Mouse (Mus musculus) hindbrain, postnatal 0 days (tissue): ENCODE measurements around the gene Zfp78. TPM values are rescaled to one million over a fixed set of nuclear protein-coding genes. Genes with fewer than 3 reads are reported as not detected.
"Not testable (repeated sequence)": the region's sequence is repeated elsewhere in the genome, so short reads cannot be mapped to it uniquely, and the experiment has no call there.

Source experiments
- ATAC-seq: fragments of 200-750 bp; cut with Nextera tagmentation; 2 replicates; pipeline ENCODE4 v1.8.0; 2017; ENCODE audit warnings: mild to moderate bottlenecking, moderate TSS enrichment, moderate library complexity
- DNase-seq: peaks from one replicate; pipeline ENCODE4 v3.0.0-alpha.2; 2015; ENCODE audit warnings: low spot score
- H3K27ac ChIP-seq: fragments of 300-500 bp; sonication (generic); 2 replicates; pipeline ENCODE4 v1.5.1; 2014; ENCODE audit warnings: mild to moderate bottlenecking
- H3K27me3 ChIP-seq: fragments of 300-500 bp; sonication (generic); 2 replicates; pipeline ENCODE4 v1.6.1; 2014; ENCODE audit warnings: low read length, mixed read lengths; ENCODE audit not compliant: insufficient read depth
- H3K36me3 ChIP-seq: fragments of 300-500 bp; sonication (generic); 2 replicates; pipeline ENCODE4 v1.6.1; 2014; ENCODE audit warnings: low read length, mixed read lengths; ENCODE audit not compliant: insufficient read depth
- H3K4me1 ChIP-seq: fragments of 300-500 bp; sonication (generic); 2 replicates; pipeline ENCODE4 v1.6.1; 2014; ENCODE audit warnings: antibody characterized with exemption, low read length, mixed read lengths; ENCODE audit not compliant: insufficient read depth
- H3K4me2 ChIP-seq: fragments of 300-500 bp; sonication (generic); 2 replicates; pipeline ENCODE4 v1.6.1; 2014; ENCODE audit warnings: low read depth, mild to moderate bottlenecking, low read length, moderate library complexity, mixed read lengths
- H3K4me3 ChIP-seq: fragments of 300-500 bp; sonication (generic); 2 replicates; pipeline ENCODE4 v1.5.1; 2014; ENCODE audit warnings: low read length
- H3K9ac ChIP-seq: fragments of 300-500 bp; sonication (generic); replicated peaks from 2 replicates; pipeline ENCODE4 v1.6.1; 2014; ENCODE audit warnings: mild to moderate bottlenecking, low read length, moderate library complexity, mixed read lengths
- H3K9me3 ChIP-seq: fragments of 300-500 bp; sonication (generic); 2 replicates; pipeline ENCODE4 v1.6.1; 2016; ENCODE audit warnings: low read length, mixed read lengths
- CTCF ChIP-seq: IDR thresholded peaks from 2 replicates; pipeline ENCODE4 v1.5.1; 2016; ENCODE audit warnings: antibody characterized with exemption, control low read depth, low read depth
- WGBS: fragments of 180-500 bp; shearing (Covaris S2); extraction: QIAGEN DNeasy Blood & Tissue Kit; methylation state at CpG from one replicate; pipeline ENCODE4 v1.1.7; 2014; 5-methylcytosine and 5-hydroxymethylcytosine counted together
- polyA plus RNA-seq: library from polyadenylated mRNA; unstranded; fragments of >200 nt; fragmentation: Nextera tagmentation; extraction: Ambion mirVana; gene quantifications from 2 replicates; pipeline ENCODE4 v1.2.1, GENCODE M21; 2015
- total RNA-seq: library from RNA; depleted of rRNA; stranded (reverse); fragments of >200 nt; gene quantifications from 2 replicates; pipeline ENCODE4 v1.2.3, GENCODE M21; 2014

The Zfp78 gene
- total and polyA plus RNA-seq, 2 experiments from 2014 or later = 2.6 to 2.8 TPM

- ATAC-seq = no peak
- Histone ChIP-seq H3K4me1 (no peaks in the 10 kb centered on the region), H3K27me3 (no peaks in the 10 kb centered on the region), H3K36me3 (no peaks in the 10 kb centered on the region; the same call in 1 of the 2 replicates), H3K4me3 (no peak overlapping the region), H3K4me2 (no peak overlapping the region), H3K9me3 (no peaks in the 10 kb centered on the region), H3K9ac (no peak overlapping the region), H3K27ac (no peak overlapping the region)
- no peak for TF ChIP-seq CTCF
- 96% methylated on average over 5 of the region's 5 CpGs for WGBS
- no peak for DNase-seq
These were observed 4.1 kb downstream of the Zfp78 start for GRCm38 (mm10) chr7:6367185-6367584.

DNA sequence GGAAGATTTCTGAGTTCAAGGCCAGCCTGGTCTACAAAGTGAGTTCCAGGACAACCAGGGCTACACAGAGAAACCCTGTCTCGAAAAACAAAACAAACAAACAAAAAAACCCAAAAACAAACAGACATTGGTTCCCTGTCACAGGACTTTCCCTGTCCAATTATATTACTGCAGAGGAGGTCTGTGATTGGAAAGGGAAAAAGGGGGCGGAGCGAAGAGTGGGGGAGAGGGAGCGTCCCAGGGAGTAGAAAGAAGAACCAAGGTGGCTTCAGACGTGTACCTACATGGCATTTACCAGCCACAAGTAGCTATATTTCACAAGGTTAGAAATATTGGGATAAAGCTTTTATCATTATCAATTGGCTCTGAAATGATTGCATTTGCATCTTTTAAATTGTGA lies 5.1 kb downstream of the Zfp78 start:
- WGBS = 84% methylated on average over 5 of the region's 5 CpGs
- H3K9me3 ChIP-seq, H3K4me1 ChIP-seq, ATAC-seq, H3K27ac ChIP-seq, H3K27me3 ChIP-seq, DNase-seq, H3K4me2 ChIP-seq, H3K4me3 ChIP-seq, H3K36me3 ChIP-seq, H3K9ac ChIP-seq: not testable (repeated sequence)

DNA sequence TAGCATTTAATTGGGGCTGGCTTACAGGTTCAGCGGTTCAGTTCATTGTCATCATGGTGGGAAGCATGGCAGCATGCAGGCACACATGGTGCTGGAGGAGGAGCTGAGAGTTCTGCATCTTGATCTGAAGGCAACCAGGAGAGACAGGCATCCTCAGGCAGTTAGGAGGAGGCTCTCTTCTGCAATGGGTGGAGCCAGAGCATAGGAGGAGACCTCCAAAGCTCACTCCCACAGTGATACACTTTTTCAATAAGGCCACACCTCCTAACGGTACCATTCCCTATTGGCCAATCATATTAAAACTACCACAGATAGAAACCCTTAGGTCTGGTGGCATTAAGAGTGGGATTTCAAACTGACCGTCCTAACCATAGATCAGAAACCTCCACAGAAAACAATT lies 6.4 kb downstream of the Zfp78 start:
- H3K27me3 ChIP-seq = no peaks in the 10 kb centered on the region
- ATAC-seq (no peak), DNase-seq (no peak)
- no peak for TF ChIP-seq CTCF
- no peaks in the 10 kb centered on the region; the same call in 1 of the 2 replicates for H3K36me3 ChIP-seq
- no peaks in the 10 kb centered on the region for H3K9me3 ChIP-seq
- no peaks in the 10 kb centered on the region for H3K4me1 ChIP-seq
- H3K4me2 ChIP-seq = no peak overlapping the region
- no peak overlapping the region for H3K4me3 ChIP-seq
- no peak overlapping the region for H3K9ac ChIP-seq
- no peak overlapping the region for H3K27ac ChIP-seq
- 81% methylated on average over 3 of the region's 3 CpGs for WGBS

- Histone ChIP-seq H3K27me3 (no peaks in the 10 kb centered on the region), H3K4me2 (no peak overlapping the region), H3K36me3 (no peaks in the 10 kb centered on the region; the same call in 1 of the 2 replicates), H3K4me3 (no peak overlapping the region), H3K9ac (no peak overlapping the region), H3K9me3 (no peaks in the 10 kb centered on the region), H3K4me1 (no peaks in the 10 kb centered on the region), H3K27ac (no peak overlapping the region)
- 88% methylated on average over 3 of the region's 3 CpGs for WGBS
- ATAC-seq = no peak
- no peak for DNase-seq
- TF ChIP-seq CTCF = no peak
These were observed 9.9 kb downstream of the Zfp78 start for GRCm38 (mm10) chr7:6372993-6373392.

DNA sequence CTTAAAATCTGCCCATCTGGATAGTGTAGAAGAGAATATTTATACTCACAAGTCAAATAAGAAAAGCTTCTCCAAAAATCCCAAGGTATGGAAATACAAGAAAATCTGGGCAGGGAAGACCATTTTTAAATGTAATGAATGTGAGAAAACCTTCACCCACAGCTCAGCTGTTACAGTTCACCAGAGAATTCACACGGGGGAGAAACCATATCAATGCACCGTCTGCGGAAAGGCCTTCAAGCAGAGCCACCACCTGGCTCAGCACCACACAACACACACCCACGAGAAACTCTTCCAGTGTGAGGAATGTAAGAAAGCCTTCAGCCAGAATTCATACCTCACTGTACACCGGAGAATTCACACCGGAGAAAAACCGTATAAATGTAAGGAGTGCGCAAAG lies 15.4 kb downstream of the Zfp78 start:
- no peak overlapping the region for H3K4me3 ChIP-seq
- WGBS = 84% methylated on average over 8 of the region's 8 CpGs
- 0 out of 2 replicates have a peak, but pooled peaks cover 12% of the 10 kb centered on the region for H3K36me3 ChIP-seq
- TF ChIP-seq CTCF = no peak
- no peak overlapping the region for H3K9ac ChIP-seq
- H3K9me3 ChIP-seq = no peaks in the 10 kb centered on the region
- ATAC-seq = no peak
- H3K27ac ChIP-seq = no peak overlapping the region
- H3K4me2 ChIP-seq = no peak overlapping the region
- DNase-seq = no peak
- no peaks in the 10 kb centered on the region for H3K27me3 ChIP-seq
- H3K4me1 ChIP-seq = peaks cover 4% of the 10 kb centered on the region; the same call in 1 of the 2 replicates

- H3K9ac ChIP-seq = no peak overlapping the region
- ATAC-seq (no peak), DNase-seq (no peak)
- H3K36me3 ChIP-seq = peaks cover 15% of the 10 kb centered on the region; the same call in 1 of the 2 replicates
- no peak for TF ChIP-seq CTCF
- no peak overlapping the region for H3K4me3 ChIP-seq
- WGBS = 87% methylated on average over 2 of the region's 2 CpGs
- H3K9me3 ChIP-seq = no peaks in the 10 kb centered on the region
- no peak overlapping the region for H3K27ac ChIP-seq
- no peaks in the 10 kb centered on the region for H3K27me3 ChIP-seq
- peaks cover 11% of the 10 kb centered on the region for H3K4me1 ChIP-seq
- no peak overlapping the region for H3K4me2 ChIP-seq
These were observed 18.4 kb downstream of the Zfp78 start for GRCm38 (mm10) chr7:6381431-6381830.

DNA sequence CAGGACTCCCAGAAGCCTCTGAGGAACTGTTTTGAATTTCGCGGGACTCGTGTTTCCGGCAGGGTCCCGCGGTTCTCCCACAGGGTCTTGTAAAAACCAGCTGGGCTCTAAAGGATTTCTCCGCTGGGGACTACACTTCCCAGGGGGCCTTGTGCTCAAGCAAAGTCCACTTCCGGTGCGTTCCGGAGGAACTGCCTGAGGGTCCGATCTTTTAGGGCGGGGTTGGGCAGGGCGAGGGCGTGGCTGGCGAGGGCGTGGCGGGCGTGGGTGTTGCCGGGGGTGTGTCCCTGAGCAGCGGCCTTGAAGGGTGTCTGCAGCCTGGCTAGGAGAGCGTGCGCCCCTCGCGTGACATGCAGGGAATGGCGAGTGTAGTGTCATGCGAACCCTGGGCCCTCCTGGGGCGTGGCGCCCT lies 20.0 kb downstream of the Zfp78 start, which contains the start of gene Zfp28:
TSS of gene Zfp28 (plus strand) at position 252 of the 412 bp plus-strand sequence.
- no peaks in the 10 kb centered on the region for H3K9me3 ChIP-seq
- peak within 1 kb of the TSS; percentile 69 for H3K4me3 ChIP-seq
- peak within 1 kb of the TSS; percentile 49; the same call in 1 of the 2 replicates for H3K27ac ChIP-seq
- peak; percentile 97 for ATAC-seq
- H3K36me3 ChIP-seq = peaks cover 15% of the 10 kb centered on the region; the same call in 1 of the 2 replicates
- H3K9ac ChIP-seq = peak within 1 kb of the TSS; percentile 78
- peak within 1 kb of the TSS; percentile 91 for H3K4me2 ChIP-seq
- H3K4me1 ChIP-seq = peaks cover 11% of the 10 kb centered on the region
- TF ChIP-seq CTCF = peak; percentile 55; the same call in 1 of the 2 replicates
- no peaks in the 10 kb centered on the region for H3K27me3 ChIP-seq
- peak; percentile 98 for DNase-seq
- under 1% methylated on average over 28 of the region's 28 CpGs for WGBS
